Mouse (Mus musculus) hindlimb bud, embryonic 11.5 days (tissue): ENCODE results near the gene Tmem164.

Experiments used
- DNase-seq: peaks from one replicate; pipeline ENCODE4 v3.0.0-alpha.2; 2012; ENCODE audit warnings: low read depth, low spot score; ENCODE audit errors: extremely low spot score

The Tmem164 gene

GRCm38 (mm10) chrX:142747428-142747827 is 66.2 kb downstream of the Tmem164 start:
- DNase-seq = no peak

GRCm38 (mm10) chrX:142748574-142748973 is 67.4 kb downstream of the Tmem164 start:
- DNase-seq = no peak

- no peak for DNase-seq
Measured at GRCm38 (mm10) chrX:142750775-142751174, 69.6 kb downstream of the Tmem164 start.

GRCm38 (mm10) chrX:142755542-142755941 is 74.3 kb downstream of the Tmem164 start:
- no peak for DNase-seq

GRCm38 (mm10) chrX:142760415-142760814 is 79.2 kb downstream of the Tmem164 start:
- DNase-seq = no peak

- no peak for DNase-seq
Measured at GRCm38 (mm10) chrX:142763337-142763736, 82.1 kb downstream of the Tmem164 start.

GRCm38 (mm10) chrX:142769698-142770097 is 88.5 kb downstream of the Tmem164 start:
- no peak for DNase-seq

- DNase-seq = no peak
Measured at GRCm38 (mm10) chrX:142773658-142774057, 92.5 kb downstream of the Tmem164 start.

GRCm38 (mm10) chrX:142776131-142776530 is 94.9 kb downstream of the Tmem164 start:
- DNase-seq = no peak

- no peak for DNase-seq
Measured at GRCm38 (mm10) chrX:142778638-142779037, 97.4 kb downstream of the Tmem164 start.

- DNase-seq = no peak
Measured at GRCm38 (mm10) chrX:142786160-142787052, 105.2 kb downstream of the Tmem164 start.

- DNase-seq = no peak
Measured at GRCm38 (mm10) chrX:142792185-142792584, 111.0 kb downstream of the Tmem164 start.

- no peak for DNase-seq
Measured at GRCm38 (mm10) chrX:142794069-142794610, 112.9 kb downstream of the Tmem164 start.

- no peak for DNase-seq
Measured at GRCm38 (mm10) chrX:142804596-142804995, 123.4 kb downstream of the Tmem164 start.

GRCm38 (mm10) chrX:142806126-142806525 is 124.9 kb downstream of the Tmem164 start:
- DNase-seq = no peak

GRCm38 (mm10) chrX:142806620-142807061 is 125.4 kb downstream of the Tmem164 start:
- no peak for DNase-seq

GRCm38 (mm10) chrX:142808411-142808810 is 127.2 kb downstream of the Tmem164 start:
- no peak for DNase-seq

GRCm38 (mm10) chrX:142813146-142813545 is 131.9 kb downstream of the Tmem164 start:
- no peak for DNase-seq

GRCm38 (mm10) chrX:142818057-142818682 is 137.0 kb downstream of the Tmem164 start:
- no peak for DNase-seq

- DNase-seq = no peak
Measured at GRCm38 (mm10) chrX:142821239-142821638, 140.0 kb downstream of the Tmem164 start.

- no peak for DNase-seq
Measured at GRCm38 (mm10) chrX:142821846-142822245, 140.6 kb downstream of the Tmem164 start.

GRCm38 (mm10) chrX:142825309-142825708 is 144.1 kb downstream of the Tmem164 start:
- no peak for DNase-seq
